Mouse (Mus musculus) erythroblast, embryonic 14.5 days (primary cell): ENCODE measurements at regions not wholly inside any gene's neighbourhood (a gene's known extent, or its start where the extent isn't known, plus 50 kb on each side); places are given as distances from the start of the nearest gene placed in this dataset.

ENCODE experiments used
- H3K27me3 ChIP-seq: 2 replicates; pipeline ENCODE4 v1.6.1; 2012; ENCODE audit warnings: inconsistent platforms; ENCODE audit not compliant: control insufficient read depth
- H3K36me3 ChIP-seq: 2 replicates; pipeline ENCODE4 v1.6.1; 2012; ENCODE audit warnings: mild to moderate bottlenecking, inconsistent platforms; ENCODE audit not compliant: control insufficient read depth
- H3K4me1 ChIP-seq: 2 replicates; pipeline ENCODE4 v1.6.1; 2012; ENCODE audit warnings: inconsistent platforms; ENCODE audit not compliant: control insufficient read depth
- H3K4me3 ChIP-seq: replicated peaks from 2 replicates; pipeline ENCODE3; 2012; ENCODE audit warnings: moderate library complexity, mild to moderate bottlenecking, inconsistent platforms
- H3K9me3 ChIP-seq: 2 replicates; pipeline ENCODE4 v1.6.1; 2012; ENCODE audit warnings: low read length, inconsistent platforms, mixed read lengths; ENCODE audit not compliant: control insufficient read depth
- GATA1 ChIP-seq: IDR thresholded peaks from 2 replicates; pipeline ENCODE4 v1.6.1; 2012; ENCODE audit warnings: low read length, inconsistent platforms, mixed read lengths
- TAL1 ChIP-seq: IDR thresholded peaks from 3 replicates; pipeline ENCODE4 v1.6.1; 2012; ENCODE audit warnings: low read length, inconsistent platforms, mixed read lengths

DNA sequence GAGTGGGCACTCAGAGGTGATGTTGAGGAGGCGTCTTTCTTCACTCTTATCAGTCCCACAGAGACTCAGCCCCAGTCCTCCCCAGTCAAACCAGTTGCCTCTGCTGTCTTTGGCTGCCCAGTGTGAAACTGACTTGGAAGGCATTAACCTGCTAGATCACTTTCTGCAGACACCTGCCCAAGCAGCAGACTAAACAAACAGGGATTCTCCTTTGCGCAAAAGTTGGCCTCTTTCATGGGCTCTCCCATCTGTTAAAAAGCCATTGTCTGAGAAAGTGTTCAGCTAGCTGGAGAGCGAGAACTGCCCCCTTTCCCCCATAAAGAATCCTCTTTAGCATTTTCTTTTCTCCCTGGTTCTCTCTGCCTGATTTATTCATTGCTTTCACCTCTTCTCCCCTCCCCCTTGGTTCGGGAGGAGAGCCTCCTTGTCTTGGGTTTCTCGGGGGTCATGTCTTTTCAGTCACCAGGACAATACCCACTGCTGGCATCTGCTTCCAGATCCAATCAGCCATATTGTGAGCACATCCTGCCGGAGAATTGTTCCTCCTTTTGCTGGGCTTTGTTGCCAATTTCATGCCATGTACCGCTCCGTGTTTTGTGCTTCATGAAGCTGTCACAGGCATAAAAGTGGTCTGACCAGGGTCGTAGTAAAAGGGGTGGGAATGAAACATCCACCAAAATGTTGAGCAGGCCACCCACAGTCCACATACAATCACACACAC is 143.7 kb downstream of the Nkx6-1 start:
- TF ChIP-seq GATA1 (no peak), TAL1 (no peak)
- Histone ChIP-seq H3K4me1 (no peaks in the 10 kb centered on the region), H3K27me3 (no peaks in the 10 kb centered on the region), H3K36me3 (no peaks in the 10 kb centered on the region), H3K9me3 (peaks cover 2% of the 10 kb centered on the region; the same call in 1 of the 2 replicates), H3K4me3 (no peak overlapping the region)

GRCm38 (mm10) chr5:101518791-101519547 is 145.8 kb downstream of the Nkx6-1 start:
- H3K27me3 ChIP-seq = no peaks in the 10 kb centered on the region
- H3K9me3 ChIP-seq = peaks cover 2% of the 10 kb centered on the region; the same call in 1 of the 2 replicates

DNA sequence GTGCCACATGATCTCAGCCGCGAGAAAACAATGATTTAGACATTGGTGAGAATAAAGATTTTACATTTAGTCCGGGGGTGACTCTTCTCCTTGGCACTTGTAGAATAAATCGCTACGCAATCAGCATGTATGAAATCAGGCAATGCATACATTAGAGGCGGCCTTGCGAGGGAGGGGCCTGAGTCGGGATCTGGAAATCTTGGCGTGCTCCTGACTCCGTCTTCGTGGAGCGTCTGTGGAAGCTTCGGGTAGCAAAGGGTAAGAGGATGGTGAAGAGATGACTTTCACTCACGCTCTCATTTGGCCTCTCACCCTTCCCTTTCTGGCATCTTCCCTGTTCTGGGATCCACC is 167.1 kb downstream of the Nkx6-1 start:
- TF ChIP-seq TAL1 = no peak
- Histone ChIP-seq H3K4me1 (no peaks in the 10 kb centered on the region), H3K36me3 (no peaks in the 10 kb centered on the region), H3K27me3 (no peaks in the 10 kb centered on the region), H3K4me3 (no peak overlapping the region), H3K9me3 (peaks cover 36% of the 10 kb centered on the region)

More at GRCm38 (mm10) chr5:101518791-101519547, 145.8 kb downstream of the Nkx6-1 start:
- TF ChIP-seq TAL1 (no peak), GATA1 (no peak)
- Histone ChIP-seq H3K4me1 (no peaks in the 10 kb centered on the region), H3K36me3 (no peaks in the 10 kb centered on the region), H3K4me3 (no peak overlapping the region)

- Histone ChIP-seq H3K4me3 (no peak overlapping the region), H3K9me3 (peaks cover 34% of the 10 kb centered on the region), H3K27me3 (no peaks in the 10 kb centered on the region), H3K36me3 (no peaks in the 10 kb centered on the region), H3K4me1 (no peaks in the 10 kb centered on the region)
- TF ChIP-seq GATA1 = no peak
- no peak for TF ChIP-seq TAL1
These were observed 167.7 kb downstream of the Nkx6-1 start for GRCm38 (mm10) chr5:101496924-101497697.

GRCm38 (mm10) chr5:101496161-101496560 is 168.6 kb downstream of the Nkx6-1 start:
- Histone ChIP-seq H3K9me3 (peaks cover 35% of the 10 kb centered on the region), H3K4me1 (no peaks in the 10 kb centered on the region), H3K4me3 (no peak overlapping the region), H3K36me3 (no peaks in the 10 kb centered on the region), H3K27me3 (no peaks in the 10 kb centered on the region)
- no peak for TF ChIP-seq GATA1
- no peak for TF ChIP-seq TAL1

GRCm38 (mm10) chr5:101445792-101446191 is 219.0 kb downstream of the Nkx6-1 start:
- H3K27me3 ChIP-seq = no peaks in the 10 kb centered on the region
- H3K4me1 ChIP-seq = no peaks in the 10 kb centered on the region
- TF ChIP-seq GATA1 = no peak
- TF ChIP-seq TAL1 = no peak
- no peak overlapping the region for H3K4me3 ChIP-seq
- no peaks in the 10 kb centered on the region for H3K36me3 ChIP-seq
- H3K9me3 ChIP-seq = peaks cover 2% of the 10 kb centered on the region; the same call in 1 of the 2 replicates

- no peaks in the 10 kb centered on the region for H3K27me3 ChIP-seq
- no peaks in the 10 kb centered on the region for H3K36me3 ChIP-seq
- H3K9me3 ChIP-seq = peaks cover 10% of the 10 kb centered on the region
- TF ChIP-seq GATA1 = no peak
- no peaks in the 10 kb centered on the region for H3K4me1 ChIP-seq
- H3K4me3 ChIP-seq = no peak overlapping the region
These were observed 223.0 kb downstream of the Nkx6-1 start for GRCm38 (mm10) chr5:101441782-101442181.

DNA sequence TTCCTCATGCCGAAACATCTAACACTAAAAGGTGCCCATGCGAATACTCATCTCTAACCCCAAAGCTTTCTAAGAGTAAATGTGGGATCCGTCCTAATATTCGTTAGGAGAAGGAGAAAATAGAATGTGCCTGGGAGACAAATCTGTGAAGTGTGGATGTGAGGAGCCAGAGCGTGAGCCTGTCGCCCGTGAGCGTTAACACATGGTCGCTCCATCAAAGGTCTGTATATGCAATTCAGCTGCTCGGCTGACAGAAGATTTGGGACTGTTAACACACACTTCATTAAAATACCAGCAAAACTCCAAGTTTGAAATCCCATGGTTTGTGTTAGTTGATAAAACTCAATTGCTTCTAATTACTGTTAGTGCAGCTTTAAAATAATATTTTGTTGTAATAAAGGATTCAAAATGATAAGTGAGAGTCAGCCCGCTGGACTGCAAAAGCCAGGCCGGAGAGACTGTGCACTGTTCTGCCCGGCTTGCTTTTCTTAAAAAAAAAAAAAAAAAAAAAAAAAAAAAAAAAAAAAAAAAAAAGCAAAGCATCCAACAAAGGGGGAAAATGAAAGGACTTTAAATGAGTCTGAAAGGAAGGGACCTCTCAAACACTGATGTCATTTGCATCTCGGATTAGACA is 227.0 kb downstream of the Nkx6-1 start:
- TF ChIP-seq GATA1 = no peak
- TF ChIP-seq TAL1 = no peak
- no peaks in the 10 kb centered on the region for H3K4me1 ChIP-seq
- H3K36me3 ChIP-seq = no peaks in the 10 kb centered on the region
- no peak overlapping the region for H3K4me3 ChIP-seq
- H3K9me3 ChIP-seq = peaks cover 16% of the 10 kb centered on the region
- no peaks in the 10 kb centered on the region for H3K27me3 ChIP-seq
